In genomic region chr9:100470936-100471604, GRCm38 (mm10) we compare ENCODE assay signal across 9 mouse cellular contexts. TPM values are rescaled to one million over a fixed set of nuclear protein-coding genes. Genes with fewer than 3 reads are reported as not detected.
A peak's percentile ranks its signal among the peaks of the same experiment; 100 is the strongest.
DNase-seq lines count a peak whose midpoint lies in the region; ATAC-seq and TF ChIP-seq lines count a peak whose summit lies in the region.
"Had no signal": no experiment of that assay in that cellular context is flagged by ENCODE, and none has a peak within 500 bp of the region (broad histone marks: within the 10 kb centered on the region; RNA-seq: fewer than 3 reads in every experiment).

No protein-coding gene starts in this region.

- peak; percentile 99 for DNase-seq in heart, adult 11 months
- DNase-seq in heart, embryonic 10.5 days (ENCODE audit: low spot score) = no peak
- DNase-seq in brain, embryonic 14.5 days (ENCODE audit: low read depth) = peak; percentile 68
- DNase-seq in gastrocnemius, postnatal 14 days = peak; percentile 88
- peak; percentile 63 to 73 for DNase-seq in kidney, postnatal 36 days
- DNase-seq in urinary bladder, postnatal 25 days (ENCODE audit: low spot score) = peak; percentile 45
- no peak for DNase-seq in left cerebral cortex, postnatal 36 days (ENCODE audit: low spot score in 2 of 2)
- no peak for DNase-seq in midbrain, embryonic 14.5 days

- ATAC-seq in midbrain, embryonic 14.5 days (ENCODE audit: low FRiP score, low TSS enrichment) = no peak

- no peak overlapping the region for H3K9ac ChIP-seq in midbrain, embryonic 14.5 days (replicated peaks; ENCODE audit: low read length)
- H3K9ac ChIP-seq: liver, embryonic 15.5 days had no signal

- intact Hi-C loops in gastrocnemius, postnatal 14 days (cut with DNase I; ENCODE audit: low total_unique reads) = no loop called here
- intact Hi-C loops in left cerebral cortex, postnatal 36 days (cut with DNase I) = no loop called here

- H3K4me2 ChIP-seq in midbrain, embryonic 14.5 days (ENCODE audit: low read length) = no peak overlapping the region
- H3K4me2 ChIP-seq: liver, embryonic 15.5 days had no signal

- H3K4me1 ChIP-seq in heart, embryonic 10.5 days = peaks cover 15% of the 10 kb centered on the region
- no peaks in the 10 kb centered on the region for H3K4me1 ChIP-seq in midbrain, embryonic 14.5 days (ENCODE audit: control insufficient read depth, insufficient read depth, low read length)
- H3K4me1 ChIP-seq: liver, embryonic 15.5 days had no signal

- WGBS in heart, embryonic 10.5 days = 64% methylated on average over 8 of the region's 8 CpGs
- WGBS in midbrain, embryonic 14.5 days = 73% methylated on average over 8 of the region's 8 CpGs

- peaks cover 13% of the 10 kb centered on the region; the same call in 1 of the 2 replicates for H3K36me3 ChIP-seq in heart, embryonic 10.5 days
- H3K36me3 ChIP-seq in midbrain, embryonic 14.5 days (ENCODE audit: control insufficient read depth, insufficient read depth, low read length) = 0 out of 2 replicates have a peak, but pooled peaks cover 4% of the 10 kb centered on the region
- H3K36me3 ChIP-seq: liver, embryonic 15.5 days had no signal

- H3K4me3 ChIP-seq in heart, embryonic 10.5 days = no peak overlapping the region
- no peak overlapping the region for H3K4me3 ChIP-seq in midbrain, embryonic 14.5 days (replicated peaks; ENCODE audit: low read depth, low read length)
- H3K4me3 ChIP-seq: liver, embryonic 15.5 days had no signal

- H3K9me3 ChIP-seq in heart, embryonic 10.5 days = no peaks in the 10 kb centered on the region
- H3K9me3 ChIP-seq in midbrain, embryonic 14.5 days (ENCODE audit: control insufficient read depth, low read length) = no peaks in the 10 kb centered on the region
- H3K9me3 ChIP-seq: liver, embryonic 15.5 days had no signal

- TF ChIP-seq CTCF in brain, embryonic 14.5 days (IDR thresholded peaks at IDR 0.05; ENCODE audit: borderline replicate concordance, extremely low read depth, insufficient read depth, insufficient read length) = no peak

- no peaks in the 10 kb centered on the region for H3K27me3 ChIP-seq in heart, embryonic 10.5 days (ENCODE audit: insufficient read depth, poor library complexity, severe bottlenecking)
- H3K27me3 ChIP-seq in midbrain, embryonic 14.5 days (ENCODE audit: control insufficient read depth, insufficient read depth, low read length) = no peaks in the 10 kb centered on the region
- H3K27me3 ChIP-seq: liver, embryonic 15.5 days had no signal

- no peak overlapping the region for H3K27ac ChIP-seq in heart, embryonic 10.5 days
- H3K27ac ChIP-seq in midbrain, embryonic 14.5 days (replicated peaks; ENCODE audit: low read depth, low read length) = no peak overlapping the region
- H3K27ac ChIP-seq: liver, embryonic 15.5 days had no signal

- no peak for TF ChIP-seq POLR2A in brain, embryonic 14.5 days (IDR thresholded peaks at IDR 0.05; ENCODE audit: borderline replicate concordance, extremely low read depth, insufficient read depth, insufficient read length, poor library complexity, severe bottlenecking)

RNA-seq across cellular contexts. Expression of gene Il20rb, which starts 15.5 kb away (rescaled TPM):
- polyA plus RNA-seq in heart, embryonic 10.5 days (2016; fragmentation: Nextera tagmentation; extraction: Ambion mirVana) = 1.2 and 1.4 TPM in 2 replicates
- 2.2 and 2.4 TPM in 2 replicates for polyA plus RNA-seq in brain, embryonic 14.5 days (2012; rRNA removed)
- 1 to 10 TPM; 1.5 to 1.7 TPM for total RNA-seq in gastrocnemius, postnatal 14 days (2021)
- total RNA-seq in left cerebral cortex, postnatal 36 days (2021) = 1 to 10 TPM in 1 of 2 experiments, under 1 TPM in 1; 0.25 to 1.1 TPM
- polyA plus RNA-seq in midbrain, embryonic 14.5 days (2014; fragmentation: Nextera tagmentation; extraction: Ambion mirVana) = 0.63 and 0.99 TPM in 2 replicates

Comparison
In these comparisons a context has a peak if more than half of its experiments do, and no peak if none do; other contexts are left out.
1. DNase-seq: peak in heart, adult 11 months (single experiment), brain, embryonic 14.5 days (single experiment), gastrocnemius, postnatal 14 days (single experiment), kidney, postnatal 36 days (2 of 2) and urinary bladder, postnatal 25 days (single experiment); none in heart, embryonic 10.5 days (single experiment), left cerebral cortex, postnatal 36 days (0 of 2) and midbrain, embryonic 14.5 days (single experiment).